Mouse (Mus musculus): ENCODE measurements around the gene Trim34b. TPM values are rescaled to one million over a fixed set of nuclear protein-coding genes. Genes with fewer than 3 reads are reported as not detected.
"Not testable (repeated sequence)": the region's sequence is repeated elsewhere in the genome, so short reads cannot be mapped to it uniquely, and the experiment has no call there.

The Trim34b gene
- total RNA-seq (2021) = not detected

GRCm38 (mm10) chr7:104329171-104329570, at the start of gene Trim34b:
Gene Trim34b, plus strand, starts transcription at chr7:104329471.
- DNase-seq (ENCODE audit: extremely low spot score in 1 of 2, low spot score in 2 of 2); intact Hi-C loops (cut with DNase I): not testable (repeated sequence)

GRCm38 (mm10) chr7:104287576-104288443, 41.5 kb upstream of the Trim34b start, which contains the start of gene Trim5:
Gene Trim5, minus strand, starts transcription at chr7:104288094.
- DNase-seq (ENCODE audit: extremely low spot score in 1 of 2, low spot score in 2 of 2) = not testable (repeated sequence)

GRCm38 (mm10) chr7:104290641-104291040, 38.6 kb upstream of the Trim34b start:
- intact Hi-C loops (cut with DNase I) = no loop called here
- no peak for DNase-seq (ENCODE audit: extremely low spot score in 1 of 2, low spot score in 2 of 2)

More at GRCm38 (mm10) chr7:104287576-104288443, 41.5 kb upstream of the Trim34b start, which contains the start of gene Trim5:
- intact Hi-C loops (cut with DNase I) = not testable (repeated sequence)

DNA sequence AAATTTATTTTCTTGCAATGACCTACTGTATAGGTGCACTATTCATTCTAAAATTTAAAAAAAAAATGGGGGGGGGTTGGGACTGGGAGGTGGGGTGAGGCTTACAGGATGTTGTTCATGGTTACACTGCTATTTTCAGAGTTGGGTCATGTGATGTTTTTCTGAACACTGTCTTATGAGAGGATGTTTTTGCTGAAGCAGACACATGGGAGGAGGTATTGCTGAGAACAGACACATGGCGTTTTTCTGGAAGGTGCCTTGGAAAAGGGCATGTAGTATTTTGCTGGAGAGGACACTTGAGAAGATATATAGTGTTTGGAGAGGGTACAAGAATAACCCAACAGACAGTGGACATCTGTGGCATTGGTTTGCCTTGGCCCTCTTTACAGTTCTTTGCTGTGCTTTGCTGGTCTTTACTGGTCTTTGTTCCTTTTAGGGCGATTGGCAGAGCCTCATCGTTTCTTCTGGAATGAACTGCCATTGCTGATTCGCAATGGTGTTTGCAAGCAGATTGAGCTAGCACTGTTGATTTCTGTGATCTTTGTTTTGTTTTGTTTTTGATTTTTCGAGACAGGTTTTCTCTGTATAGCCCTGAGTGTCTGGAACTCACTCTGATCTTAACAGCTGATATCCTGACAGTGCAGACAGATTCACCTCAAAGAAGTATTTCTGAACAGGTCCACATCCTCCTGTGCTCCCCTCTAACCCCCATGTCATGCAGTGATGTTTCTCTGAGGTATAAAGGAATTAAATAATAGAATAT, 37.5 kb upstream of the Trim34b start:
- no peak for DNase-seq (ENCODE audit: extremely low spot score in 1 of 2, low spot score in 2 of 2)
- intact Hi-C loops (cut with DNase I) = no loop called here

GRCm38 (mm10) chr7:104314796-104315353, 14.4 kb upstream of the Trim34b start:
- no peak for DNase-seq (ENCODE audit: extremely low spot score in 1 of 2, low spot score in 2 of 2)
- intact Hi-C loops (cut with DNase I) = no loop called here

- DNase-seq (ENCODE audit: extremely low spot score in 1 of 2, low spot score in 2 of 2); intact Hi-C loops (cut with DNase I): not testable (repeated sequence)
Observed at GRCm38 (mm10) chr7:104315369-104316080, 13.7 kb upstream of the Trim34b start, which contains the start of gene Trim12a. Gene Trim12a, minus strand, starts transcription at chr7:104315466.

DNA sequence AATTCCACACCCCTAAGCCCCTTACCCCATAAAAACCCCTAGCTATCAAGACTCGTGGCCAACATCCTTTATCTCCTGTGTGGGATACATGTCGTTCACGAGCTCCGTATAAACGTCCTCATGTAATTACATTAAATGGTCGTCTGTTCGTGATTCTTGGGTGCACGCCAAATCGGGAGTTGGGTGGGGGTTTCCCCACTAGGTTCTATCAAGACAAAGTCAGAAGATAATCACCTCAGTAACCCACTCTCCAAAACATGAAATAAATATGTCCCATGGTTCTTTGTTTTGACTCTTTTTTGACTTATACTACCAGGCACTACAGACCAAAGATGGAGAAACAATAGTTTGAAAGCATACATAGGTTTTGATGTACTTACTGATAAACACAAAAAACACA, 7.2 kb upstream of the Trim34b start:
- DNase-seq (ENCODE audit: extremely low spot score in 1 of 2, low spot score in 2 of 2) = no peak
- intact Hi-C loops (cut with DNase I) = no loop called here

- intact Hi-C loops (cut with DNase I); DNase-seq (ENCODE audit: extremely low spot score in 1 of 2, low spot score in 2 of 2): not testable (repeated sequence)
Observed at GRCm38 (mm10) chr7:104335547-104335946, 6.3 kb downstream of the Trim34b start.

DNA sequence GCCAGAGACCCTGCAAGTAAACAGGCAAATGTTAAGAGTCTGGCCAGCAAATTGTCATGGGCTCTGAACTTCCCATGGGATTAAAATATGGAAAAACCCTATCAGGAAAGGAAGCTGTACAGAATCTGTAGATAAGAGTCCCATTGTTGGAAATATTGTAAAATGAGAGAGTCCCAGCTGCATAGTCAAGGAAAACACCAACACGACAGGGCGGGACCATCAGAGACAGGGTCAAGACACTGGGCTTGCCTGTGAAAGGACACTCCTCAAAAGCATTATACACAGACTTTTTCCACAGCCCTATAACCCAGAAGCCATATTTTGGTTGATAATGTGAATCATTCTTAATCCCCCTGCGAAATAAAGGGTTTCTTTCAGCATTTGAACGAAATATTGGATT, 11.5 kb downstream of the Trim34b start:
- DNase-seq (ENCODE audit: extremely low spot score in 1 of 2, low spot score in 2 of 2); intact Hi-C loops (cut with DNase I): not testable (repeated sequence)

DNA sequence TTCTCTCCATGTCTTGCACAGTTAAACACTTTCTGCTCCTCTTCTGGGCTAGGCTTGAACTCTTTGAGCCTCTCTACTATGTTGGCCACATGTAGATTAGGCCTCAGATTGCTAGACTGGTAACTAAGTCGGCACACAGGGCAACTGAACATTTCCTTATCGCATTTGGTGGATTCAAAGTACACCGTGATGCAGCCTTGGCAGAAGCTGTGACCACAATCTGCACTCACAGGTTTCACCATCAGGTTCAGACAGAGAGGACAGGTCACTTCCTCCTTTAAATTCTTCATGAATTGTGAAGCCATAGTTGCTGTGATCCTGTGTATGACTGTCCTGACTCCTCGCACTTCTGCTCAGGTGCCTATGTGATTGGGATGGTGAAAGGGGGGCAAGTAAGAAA, 18.8 kb downstream of the Trim34b start:
- DNase-seq (ENCODE audit: extremely low spot score in 1 of 2, low spot score in 2 of 2); intact Hi-C loops (cut with DNase I): not testable (repeated sequence)

GRCm38 (mm10) chr7:104352717-104353599, 23.7 kb downstream of the Trim34b start, which contains the start of gene Trim12c:
Gene Trim12c, minus strand, starts transcription at chr7:104353362.
- intact Hi-C loops (cut with DNase I) = no loop called here
- peak; percentile 2 to 62 for DNase-seq (ENCODE audit: extremely low spot score in 1 of 2, low spot score in 2 of 2)

- DNase-seq (ENCODE audit: extremely low spot score in 1 of 2, low spot score in 2 of 2) = no peak
- intact Hi-C loops (cut with DNase I) = no loop called here
Observed at GRCm38 (mm10) chr7:104353600-104353967, 24.3 kb downstream of the Trim34b start.

- no peak for DNase-seq (ENCODE audit: extremely low spot score in 1 of 2, low spot score in 2 of 2)
- intact Hi-C loops (cut with DNase I) = no loop called here
Observed at GRCm38 (mm10) chr7:104366339-104366738, 37.1 kb downstream of the Trim34b start.

- DNase-seq (ENCODE audit: extremely low spot score in 1 of 2, low spot score in 2 of 2) = no peak
- intact Hi-C loops (cut with DNase I) = no loop called here
Observed at GRCm38 (mm10) chr7:104369736-104370414, 40.6 kb downstream of the Trim34b start, which contains the start of gene Trim30b. Gene Trim30b, minus strand, starts transcription at chr7:104369884.

Data from left cerebral cortex, postnatal 10 days (tissue).